Mouse (Mus musculus) left cerebral cortex, adult 9 months (tissue): ENCODE measurements around the gene Rnf121.

ENCODE experiments used
- DNase-seq, 2 experiments: peaks; one replicate each; pipeline ENCODE4 v3.0.0; 2022; ENCODE audit warnings: low spot score in 2 of 2

The Rnf121 gene

DNA sequence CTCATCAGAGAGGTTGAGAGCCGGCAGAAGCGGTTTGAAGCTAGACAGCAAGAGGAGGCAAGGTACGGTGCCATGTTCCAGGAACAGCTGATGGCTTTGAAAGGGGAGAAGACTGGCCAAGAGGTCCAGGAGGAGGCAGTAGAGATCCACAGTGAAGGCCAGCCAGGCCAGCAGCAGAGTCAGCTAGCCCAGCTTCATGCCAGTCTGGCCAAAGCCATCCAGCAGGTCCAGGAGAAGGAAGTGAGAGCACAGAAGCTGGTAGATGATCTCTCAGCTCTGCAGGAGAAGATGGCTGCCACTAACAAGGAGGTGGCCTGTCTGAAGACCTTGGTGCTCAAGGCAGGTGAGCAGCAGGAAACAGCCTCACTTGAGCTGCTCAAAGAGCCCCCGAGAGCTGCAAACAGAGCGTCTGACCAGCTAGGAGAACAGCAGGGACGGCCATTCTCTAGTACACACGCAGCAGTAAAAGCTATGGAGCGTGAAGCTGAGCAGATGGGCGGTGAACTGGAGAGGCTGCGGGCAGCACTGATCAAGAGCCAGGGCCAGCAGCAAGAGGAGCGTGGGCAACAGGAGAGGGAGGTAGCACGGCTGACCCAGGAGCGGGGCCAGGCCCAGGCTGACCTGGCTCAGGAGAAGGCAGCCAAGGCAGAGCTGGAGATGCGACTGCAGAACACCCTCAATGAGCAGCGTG lies 65.7 kb downstream of the Rnf121 start:
- DNase-seq: no peak

DNA sequence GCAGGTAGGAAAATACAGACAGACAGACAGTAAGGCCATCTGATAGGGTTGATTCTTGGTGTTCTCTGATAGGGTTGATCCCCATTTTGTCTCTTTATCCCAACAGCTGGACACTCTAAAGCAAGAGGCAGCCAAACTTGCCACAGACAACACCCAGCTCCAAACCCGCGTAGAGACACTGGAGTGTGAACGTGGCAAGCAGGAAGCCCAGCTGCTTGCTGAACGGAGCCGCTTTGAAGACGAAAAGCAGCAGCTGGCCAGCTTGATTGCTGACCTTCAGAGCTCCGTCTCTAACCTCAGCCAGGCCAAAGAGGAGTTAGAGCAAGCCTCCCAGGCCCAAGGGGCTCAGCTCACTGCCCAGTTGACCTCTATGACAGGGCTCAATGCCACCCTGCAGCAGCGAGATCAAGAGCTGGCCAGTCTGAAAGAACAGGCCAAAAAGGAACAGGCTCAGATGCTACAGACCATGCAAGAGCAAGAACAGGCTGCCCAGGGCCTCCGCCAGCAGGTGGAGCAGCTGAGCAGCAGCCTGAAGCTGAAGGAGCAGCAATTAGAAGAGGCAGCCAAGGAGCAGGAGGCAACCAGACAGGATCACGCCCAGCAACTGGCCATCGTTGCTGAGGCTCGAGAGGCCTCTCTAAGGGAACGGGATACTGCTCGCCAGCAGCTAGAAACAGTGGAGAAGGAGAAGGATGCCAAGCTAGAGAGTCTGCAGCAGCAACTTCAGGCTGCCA lies 66.9 kb downstream of the Rnf121 start:
- peak; percentile 42 to 88 for DNase-seq

GRCm38 (mm10) chr7:101994241-101994640 lies 71.0 kb downstream of the Rnf121 start:
- no peak for DNase-seq

DNA sequence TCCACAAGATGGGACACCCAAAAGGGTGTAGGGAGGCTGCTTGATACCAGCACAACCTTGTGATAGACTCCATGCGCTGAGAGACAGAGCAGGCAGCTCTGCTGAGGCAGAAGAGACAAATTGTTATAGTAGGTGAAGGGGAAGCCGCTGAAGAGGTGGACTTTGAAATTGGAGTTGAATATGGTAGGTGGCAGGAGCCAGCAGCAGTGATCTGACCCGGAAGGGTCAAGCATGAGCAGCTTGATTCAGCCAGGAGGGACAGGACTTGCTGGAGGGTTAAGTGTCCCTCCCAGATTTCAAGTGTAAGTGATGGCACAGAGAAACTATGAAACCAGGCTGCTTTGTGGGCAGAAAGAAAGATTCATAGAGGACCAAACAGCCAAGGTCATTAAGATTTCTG lies 80.2 kb downstream of the Rnf121 start:
- DNase-seq: no peak

DNA sequence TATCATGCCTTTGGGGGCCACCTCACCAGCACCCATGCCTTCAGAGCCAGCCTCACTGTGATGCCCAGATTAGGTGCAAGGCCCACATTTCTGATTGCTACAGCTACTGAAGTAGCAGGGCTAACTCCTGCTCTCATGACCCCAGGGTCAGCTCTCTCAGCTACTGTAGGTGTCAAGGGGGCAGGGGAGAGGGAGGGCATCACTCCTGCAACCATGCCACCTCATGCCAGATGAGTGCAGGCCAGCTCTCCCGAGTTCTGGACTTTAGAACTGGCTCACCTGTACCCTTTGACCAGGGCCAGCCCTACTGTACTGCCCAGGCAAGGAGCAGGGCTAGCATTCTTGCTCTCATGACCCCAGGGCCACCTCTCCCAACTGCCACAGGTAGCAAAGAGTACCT lies 82.5 kb downstream of the Rnf121 start:
- DNase-seq: no peak

GRCm38 (mm10) chr7:101974505-101974904 lies 90.8 kb downstream of the Rnf121 start:
- no peak for DNase-seq

DNA sequence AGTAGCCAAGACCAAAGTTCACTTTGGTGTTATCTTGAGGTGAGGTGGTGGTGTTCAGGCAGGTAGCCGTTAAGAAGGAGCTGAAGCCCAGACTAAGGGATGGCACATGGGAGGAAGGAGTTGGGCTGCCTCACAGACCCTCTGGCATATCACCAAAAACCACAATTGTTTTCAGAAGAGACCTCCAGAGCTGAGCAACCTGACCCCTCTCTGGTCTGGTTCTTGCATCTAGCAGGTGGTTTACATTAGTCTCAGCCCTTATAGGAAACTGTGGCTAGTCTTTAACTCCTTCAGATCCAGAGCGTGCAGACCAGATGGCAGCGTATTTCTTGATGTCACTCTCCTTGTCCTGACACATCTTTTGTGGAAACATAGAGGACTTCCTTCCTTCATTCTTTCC lies 91.5 kb downstream of the Rnf121 start:
- no peak for DNase-seq

DNA sequence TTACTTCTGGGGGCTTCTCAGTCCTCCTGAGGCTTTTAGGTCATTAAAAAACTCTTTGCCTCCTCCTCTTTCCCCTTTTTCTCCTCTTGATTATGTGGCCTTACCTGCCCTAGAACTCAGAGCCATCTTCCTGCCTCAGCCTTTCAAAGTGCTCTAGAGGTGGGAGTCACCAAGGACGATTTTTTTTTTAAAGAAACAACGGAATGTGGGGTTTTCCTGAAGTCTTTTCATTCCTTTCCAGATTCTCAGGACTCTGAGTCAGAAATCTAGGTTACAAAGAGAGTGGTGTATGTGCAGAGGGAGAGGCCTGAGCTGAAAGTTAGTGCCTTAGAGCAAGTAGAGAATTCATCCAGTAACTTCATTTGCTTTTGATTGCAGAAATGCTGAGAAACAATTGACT lies 93.5 kb downstream of the Rnf121 start:
- DNase-seq: no peak

- peak; percentile 30 to 80 for DNase-seq
Measured at GRCm38 (mm10) chr7:101970821-101971461, 94.3 kb downstream of the Rnf121 start.

GRCm38 (mm10) chr7:101970429-101970775 lies 94.9 kb downstream of the Rnf121 start:
- DNase-seq: peak; percentile 71 to 88

GRCm38 (mm10) chr7:101969694-101970428 lies 95.4 kb downstream of the Rnf121 start:
- peak; percentile 59 to 81 for DNase-seq
